Comparison of ENCODE assay signal across 8 mouse cellular contexts in the genomic region with DNA sequence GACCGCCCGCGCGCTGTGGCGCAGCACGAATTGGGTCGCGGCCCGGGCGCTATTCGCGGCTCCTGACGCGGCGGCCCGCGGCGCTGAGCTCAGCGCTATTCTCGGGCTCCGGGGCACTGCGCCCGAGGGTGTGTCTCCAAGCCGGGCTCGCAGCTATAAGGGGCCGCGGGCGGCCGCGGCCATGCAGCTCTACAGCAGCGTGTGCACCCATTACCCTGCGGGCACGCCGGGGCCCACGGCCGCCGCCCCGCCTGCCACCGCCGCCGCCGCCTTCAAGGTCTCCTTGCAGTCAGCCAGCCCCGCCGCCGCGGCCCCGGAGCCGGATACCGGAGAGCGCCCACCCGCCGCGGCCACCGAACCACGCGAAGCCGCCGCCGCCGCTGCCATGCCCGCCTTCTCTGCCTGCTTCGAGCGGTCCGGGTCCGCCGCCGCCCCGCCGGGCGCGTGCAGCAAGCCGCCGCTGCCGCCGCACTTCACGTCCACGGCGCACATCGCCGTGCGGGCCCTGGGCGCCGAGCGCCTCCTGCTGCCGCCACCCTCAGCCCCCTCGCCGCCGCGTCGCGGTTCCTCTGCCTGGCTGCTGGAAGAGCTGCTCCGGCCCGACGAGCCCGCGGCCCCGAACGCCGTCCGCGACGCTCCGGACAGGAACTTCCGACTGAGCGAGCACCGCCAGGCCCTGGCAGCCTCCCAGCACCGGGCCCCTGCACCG. TPM values are rescaled to one million over a fixed set of nuclear protein-coding genes. Genes with fewer than 3 reads are reported as not detected.
DNase-seq lines count a peak whose midpoint lies in the region; ATAC-seq and TF ChIP-seq lines count a peak whose summit lies in the region.

No protein-coding gene starts in this region.

- H3K27me3 ChIP-seq in E14TG2a.4 (ENCODE audit: insufficient read depth, low read length), result no peaks in the 10 kb centered on the region
- peaks cover 24% of the 10 kb centered on the region for H3K27me3 ChIP-seq in hindbrain, embryonic 12.5 days

- peak; percentile 89 for ATAC-seq in hindbrain, embryonic 12.5 days (ENCODE audit: low FRiP score)

- peak overlapping the region; percentile 78 for H3K27ac ChIP-seq in bone marrow macrophage, adult 2 months (ENCODE audit: insufficient read depth, low read depth, low read length)
- H3K27ac ChIP-seq in hindbrain, embryonic 12.5 days, result peak overlapping the region; percentile 90

- H3K4me2 ChIP-seq in hindbrain, embryonic 12.5 days (replicated peaks), result peak overlapping the region; percentile 74

- H3K9me3 ChIP-seq in E14TG2a.4 (ENCODE audit: low read length), result no peaks in the 10 kb centered on the region
- no peaks in the 10 kb centered on the region for H3K9me3 ChIP-seq in hindbrain, embryonic 12.5 days (replicated peaks)

- under 1% methylated on average over 90 of the region's 108 CpGs for WGBS in hindbrain, embryonic 12.5 days

- DNase-seq in forelimb bud, embryonic 11.5 days (ENCODE audit: low read depth, low spot score), result peak; percentile 26
- peak; percentile 51 to 62 for DNase-seq in layer of hippocampus, postnatal 25 days (ENCODE audit: extremely low spot score in 1 of 2, low spot score in 1 of 2)
- DNase-seq in lung, postnatal 14 days, result peak; percentile 70
- DNase-seq in retina, adult 2 months (ENCODE audit: low read depth, low spot score), result peak; percentile 22
- peak; percentile 86 for DNase-seq in thymus, postnatal 14 days

- H3K4me1 ChIP-seq in E14TG2a.4 (replicated peaks; ENCODE audit: low read depth, low read length), result peaks cover 28% of the 10 kb centered on the region
- H3K4me1 ChIP-seq in bone marrow macrophage, adult 2 months (ENCODE audit: control insufficient read depth, insufficient read depth, low read length), result peaks cover 17% of the 10 kb centered on the region
- peaks cover 11% of the 10 kb centered on the region for H3K4me1 ChIP-seq in hindbrain, embryonic 12.5 days

- peak overlapping the region; percentile 74 for H3K9ac ChIP-seq in hindbrain, embryonic 12.5 days

- TF ChIP-seq POLR2A in bone marrow macrophage, adult 2 months (IDR thresholded peaks at IDR 0.05; ENCODE audit: borderline replicate concordance, low read depth, low read length), result no peak

- no peak for TF ChIP-seq CTCF in E14TG2a.4 (conservative IDR thresholded peaks at IDR 0.05; ENCODE audit: low read length)
- TF ChIP-seq CTCF in bone marrow macrophage, adult 2 months (IDR thresholded peaks at IDR 0.05; ENCODE audit: low read depth, low read length), result no peak

- peak overlapping the region; percentile 89 for H3K4me3 ChIP-seq in E14TG2a.4 (replicated peaks; ENCODE audit: low read length)
- peak overlapping the region; percentile 71 for H3K4me3 ChIP-seq in bone marrow macrophage, adult 2 months (ENCODE audit: insufficient read depth, low read length)
- H3K4me3 ChIP-seq in hindbrain, embryonic 12.5 days, result peak overlapping the region; percentile 80

- H3K36me3 ChIP-seq in E14TG2a.4 (ENCODE audit: insufficient read depth, low read length), result no peaks in the 10 kb centered on the region
- H3K36me3 ChIP-seq in hindbrain, embryonic 12.5 days, result no peaks in the 10 kb centered on the region

RNA-seq across cellular contexts. Expression of gene Otud1, which starts 0.5 kb away (rescaled TPM):
- 11.3 and 12.5 TPM in 2 replicates for polyA plus RNA-seq in bone marrow macrophage, adult 2 months (2012; ENCODE audit: insufficient read depth, insufficient read length, missing spikeins)
- polyA plus RNA-seq in hindbrain, embryonic 12.5 days (2016; fragmentation: Nextera tagmentation; extraction: Ambion mirVana), result 1.8 and 2.1 TPM in 2 replicates
- total RNA-seq in layer of hippocampus, postnatal 25 days (2021), result 10 to 100 TPM; 12.3 TPM

Comparison
In these comparisons a context has a peak if more than half of its experiments do, and no peak if none do; other contexts are left out.
1. Peak in every context shown above with its lines: DNase-seq, ATAC-seq, H3K4me3 ChIP-seq and H3K27ac ChIP-seq.
2. DNase-seq: peak in every context shown above with its lines; median percentile 86 in thymus, postnatal 14 days; 70 in lung, postnatal 14 days; 56 in layer of hippocampus, postnatal 25 days; 26 in forelimb bud, embryonic 11.5 days; 22 in retina, adult 2 months.